Mouse (Mus musculus) urinary bladder, postnatal 25 days (tissue): ENCODE results near the gene Vax2.

Experiments
- DNase-seq: peaks from one replicate; pipeline ENCODE4 v3.0.0; 2022; ENCODE audit warnings: low spot score

Gene Vax2

GRCm38 (mm10) chr6:83711067-83711675, at the start of gene Vax2:
TSS of gene Vax2 (plus strand) at chr6:83711264.
- peak; percentile 62 for DNase-seq

GRCm38 (mm10) chr6:83665009-83665408, 46.1 kb upstream of the Vax2 start:
- DNase-seq = no peak

GRCm38 (mm10) chr6:83673395-83673794, 37.7 kb upstream of the Vax2 start:
- DNase-seq = peak; percentile 73

- no peak for DNase-seq
Measured at GRCm38 (mm10) chr6:83677757-83678156, 33.3 kb upstream of the Vax2 start, which contains the start of gene Cd207. TSS of gene Cd207 (minus strand) at chr6:83677857.

GRCm38 (mm10) chr6:83689374-83689773, 21.7 kb upstream of the Vax2 start:
- no peak for DNase-seq

GRCm38 (mm10) chr6:83690277-83690676, 20.8 kb upstream of the Vax2 start:
- peak; percentile 47 for DNase-seq

GRCm38 (mm10) chr6:83690936-83691335, 20.1 kb upstream of the Vax2 start:
- no peak for DNase-seq

- DNase-seq = no peak
Measured at GRCm38 (mm10) chr6:83692962-83693361, 18.1 kb upstream of the Vax2 start.

- peak; percentile 50 for DNase-seq
Measured at GRCm38 (mm10) chr6:83693835-83694234, 17.2 kb upstream of the Vax2 start.

- DNase-seq = no peak
Measured at GRCm38 (mm10) chr6:83695731-83696130, 15.3 kb upstream of the Vax2 start.

GRCm38 (mm10) chr6:83696684-83697083, 14.4 kb upstream of the Vax2 start:
- DNase-seq = no peak

- DNase-seq = no peak
Measured at GRCm38 (mm10) chr6:83697932-83698331, 13.1 kb upstream of the Vax2 start.

- DNase-seq = no peak
Measured at GRCm38 (mm10) chr6:83699971-83700370, 11.1 kb upstream of the Vax2 start.

- DNase-seq = no peak
Measured at GRCm38 (mm10) chr6:83701001-83701400, 10.1 kb upstream of the Vax2 start.

GRCm38 (mm10) chr6:83702146-83702999, 8.7 kb upstream of the Vax2 start:
- no peak for DNase-seq

GRCm38 (mm10) chr6:83703000-83703721, 7.9 kb upstream of the Vax2 start:
- no peak for DNase-seq

GRCm38 (mm10) chr6:83703722-83704078, 7.4 kb upstream of the Vax2 start:
- no peak for DNase-seq

- DNase-seq = no peak
Measured at GRCm38 (mm10) chr6:83704294-83704693, 6.8 kb upstream of the Vax2 start.

- DNase-seq = no peak
Measured at GRCm38 (mm10) chr6:83704701-83705100, 6.4 kb upstream of the Vax2 start.

- no peak for DNase-seq
Measured at GRCm38 (mm10) chr6:83707738-83708510, 3.1 kb upstream of the Vax2 start.

GRCm38 (mm10) chr6:83710361-83711066, 550 bp upstream of the Vax2 start:
- DNase-seq = no peak
